Mouse (Mus musculus): ENCODE data around the gene Sema7a.

Gene Sema7a

GRCm38 (mm10) chr9:57940349-57940794 lies 460 bp downstream of the Sema7a start:
- DNase-seq = peak; percentile 63

- DNase-seq = no peak
Measured at GRCm38 (mm10) chr9:57940861-57941638, 1.1 kb downstream of the Sema7a start.

GRCm38 (mm10) chr9:57942039-57942438 lies 2.1 kb downstream of the Sema7a start:
- DNase-seq = no peak

GRCm38 (mm10) chr9:57943067-57943466 lies 3.2 kb downstream of the Sema7a start:
- DNase-seq = no peak

GRCm38 (mm10) chr9:57944572-57944971 lies 4.7 kb downstream of the Sema7a start:
- peak; percentile 80 for DNase-seq

- DNase-seq = no peak
Measured at GRCm38 (mm10) chr9:57945771-57946616, 6.1 kb downstream of the Sema7a start.

- peak; percentile 36 for DNase-seq
Measured at GRCm38 (mm10) chr9:57947381-57948030, 7.6 kb downstream of the Sema7a start.

GRCm38 (mm10) chr9:57948333-57948931 lies 8.5 kb downstream of the Sema7a start:
- DNase-seq = no peak

GRCm38 (mm10) chr9:57949102-57949704 lies 9.3 kb downstream of the Sema7a start:
- no peak for DNase-seq

GRCm38 (mm10) chr9:57949879-57950278 lies 10.0 kb downstream of the Sema7a start:
- DNase-seq = peak; percentile 39

GRCm38 (mm10) chr9:57950519-57950918 lies 10.6 kb downstream of the Sema7a start:
- no peak for DNase-seq

GRCm38 (mm10) chr9:57951993-57952392 lies 12.1 kb downstream of the Sema7a start:
- no peak for DNase-seq

- DNase-seq = no peak
Measured at GRCm38 (mm10) chr9:57954962-57955744, 15.2 kb downstream of the Sema7a start.

GRCm38 (mm10) chr9:57955764-57956163 lies 15.9 kb downstream of the Sema7a start:
- no peak for DNase-seq

- no peak for DNase-seq
Measured at GRCm38 (mm10) chr9:57956196-57956837, 16.4 kb downstream of the Sema7a start.

- DNase-seq = no peak
Measured at GRCm38 (mm10) chr9:57956838-57957236, 16.9 kb downstream of the Sema7a start.

- no peak for DNase-seq
Measured at GRCm38 (mm10) chr9:57958615-57959014, 18.7 kb downstream of the Sema7a start.

GRCm38 (mm10) chr9:57959399-57959798 lies 19.5 kb downstream of the Sema7a start:
- no peak for DNase-seq

GRCm38 (mm10) chr9:57959886-57960866 lies 20.3 kb downstream of the Sema7a start:
- DNase-seq = no peak

- DNase-seq = no peak
Measured at GRCm38 (mm10) chr9:57961226-57961625, 21.3 kb downstream of the Sema7a start.

All from kidney, postnatal 10 days (tissue).